Mouse (Mus musculus) testis, adult 2 months (tissue): ENCODE results near the gene Susd1.

ENCODE experiments used
- CTCF ChIP-seq: fragments of 200-500 bp; IDR thresholded peaks from 2 replicates; pipeline ENCODE4 v1.5.1; 2012; ENCODE audit warnings: low read depth, mild to moderate bottlenecking, inconsistent platforms, low read length, moderate library complexity; ENCODE audit not compliant: control insufficient read depth, insufficient read depth, insufficient replicate concordance
- POLR2A ChIP-seq: fragments of 200-500 bp; IDR thresholded peaks from 2 replicates; pipeline ENCODE4 v1.6.1; 2012; ENCODE audit warnings: low read depth, mild to moderate bottlenecking, inconsistent platforms, low read length, moderate library complexity; ENCODE audit not compliant: control insufficient read depth

DNA sequence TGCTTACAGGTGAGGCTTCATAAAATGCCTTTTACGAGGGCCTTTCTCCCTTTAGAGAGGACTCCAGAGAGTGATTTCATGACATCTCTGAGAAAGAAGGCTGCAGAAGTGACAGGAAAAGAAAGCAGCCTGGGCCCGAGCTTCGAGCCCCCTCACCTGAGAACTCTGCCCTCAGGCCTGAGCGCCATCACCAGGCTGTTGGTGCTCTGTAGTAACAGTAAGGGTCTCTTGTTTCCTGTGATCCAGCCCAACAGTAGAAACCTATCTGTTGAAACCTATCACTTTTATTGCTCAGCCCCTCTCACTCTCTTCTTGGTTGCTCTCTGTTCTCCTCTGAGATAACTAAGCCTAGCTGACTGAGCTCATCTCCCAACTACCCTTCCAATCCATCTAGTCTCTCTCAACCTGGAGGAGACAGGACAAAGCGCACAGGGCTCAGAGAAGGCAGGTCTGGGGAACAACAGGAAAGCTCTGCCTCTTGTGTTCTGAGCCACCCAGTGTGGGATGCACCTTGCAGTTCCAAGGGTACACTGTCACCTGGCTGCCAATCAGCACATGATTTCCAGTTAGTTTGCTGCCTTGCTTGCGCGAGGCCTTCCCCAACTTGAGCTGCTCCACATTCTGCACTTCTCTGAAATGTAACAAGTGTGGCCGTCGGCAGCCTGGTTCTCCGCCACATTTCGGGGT, 101.4 kb downstream of the Susd1 start:
- TF ChIP-seq CTCF (no peak), POLR2A (no peak)
